Mouse (Mus musculus) intestine, embryonic 14.5 days (tissue): ENCODE results near the gene Chgb. TPM values are rescaled to one million over a fixed set of nuclear protein-coding genes. Genes with fewer than 3 reads are reported as not detected.
A peak's percentile ranks its signal among the peaks of the same experiment; 100 is the strongest.

Experiments
- ATAC-seq: fragments of 200-750 bp; cut with Nextera tagmentation; replicated peaks from 2 replicates; pipeline ENCODE4 v1.8.0; 2017; ENCODE audit warnings: low read depth, moderate number of reproducible peaks, moderate TSS enrichment, moderate library complexity; ENCODE audit not compliant: low FRiP score, low TSS enrichment
- DNase-seq: peaks from one replicate; pipeline ENCODE4 v3.0.0-alpha.2; 2018; ENCODE audit warnings: low spot score
- H3K27ac ChIP-seq: fragments of 300-500 bp; sonication (generic); 2 replicates; pipeline ENCODE4 v1.5.1; 2014; ENCODE audit warnings: low read depth, mild to moderate bottlenecking, control low read depth
- H3K27me3 ChIP-seq: fragments of 300-500 bp; sonication (generic); replicated peaks from 2 replicates; pipeline ENCODE4 v1.6.1; 2014; ENCODE audit warnings: low read length, control low read depth; ENCODE audit not compliant: control insufficient read depth, insufficient read depth
- H3K36me3 ChIP-seq: fragments of 300-500 bp; sonication (generic); 2 replicates; pipeline ENCODE4 v1.6.1; 2014; ENCODE audit warnings: low read length, control low read depth; ENCODE audit not compliant: control insufficient read depth, insufficient read depth
- H3K4me1 ChIP-seq: fragments of 300-500 bp; sonication (generic); replicated peaks from 2 replicates; pipeline ENCODE4 v1.6.1; 2014; ENCODE audit warnings: low read length, control low read depth, mixed read lengths; ENCODE audit not compliant: control insufficient read depth, insufficient read depth
- H3K4me2 ChIP-seq: fragments of 300-500 bp; sonication (generic); 2 replicates; pipeline ENCODE4 v1.6.1; 2014; ENCODE audit warnings: low read length
- H3K4me3 ChIP-seq: fragments of 300-500 bp; sonication (generic); 2 replicates; pipeline ENCODE4 v1.5.1; 2014; ENCODE audit warnings: low read depth, low read length, control low read depth, mixed read lengths
- H3K9ac ChIP-seq: fragments of 300-500 bp; sonication (generic); 2 replicates; pipeline ENCODE4 v1.6.1; 2014; ENCODE audit warnings: mild to moderate bottlenecking, low read length
- H3K9me3 ChIP-seq: fragments of 300-500 bp; sonication (generic); 2 replicates; pipeline ENCODE4 v1.6.1; 2016; ENCODE audit warnings: low read length, control low read depth; ENCODE audit not compliant: control insufficient read depth
- WGBS: fragments of 180-500 bp; shearing (Covaris S2); extraction: QIAGEN DNeasy Blood & Tissue Kit; methylation state at CpG from one replicate; pipeline ENCODE4 v1.1.7; 2014; 5-methylcytosine and 5-hydroxymethylcytosine counted together
- polyA plus RNA-seq: library from polyadenylated mRNA; unstranded; fragments of >200 nt; fragmentation: Nextera tagmentation; extraction: Ambion mirVana; gene quantifications from 2 replicates; pipeline ENCODE4 v1.2.1, GENCODE M21; 2014

Chgb gene
- polyA plus RNA-seq, 1 experiment from 2014 or later, result 15.2 TPM

DNA sequence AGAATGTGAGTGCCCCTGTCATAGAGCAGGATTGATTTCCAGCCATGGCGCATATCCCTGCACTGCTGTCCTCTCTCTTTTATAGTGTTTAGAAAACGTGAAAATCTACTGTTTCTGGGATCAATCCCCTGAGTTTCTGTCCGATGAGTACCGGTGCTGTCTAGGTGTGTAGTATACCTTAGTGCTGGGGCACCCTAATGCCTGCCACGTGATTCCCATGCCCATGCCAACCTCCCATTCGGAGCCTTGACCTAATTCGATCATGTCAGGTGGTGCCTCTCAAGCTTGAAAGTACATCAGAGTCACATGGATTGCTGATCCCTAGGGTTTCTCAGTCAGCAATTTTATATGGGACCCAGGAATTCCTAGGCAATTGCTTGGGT, 13.1 kb downstream of the Chgb start:
- Histone ChIP-seq H3K27me3 (no peaks in the 10 kb centered on the region), H3K4me3 (no peak overlapping the region), H3K27ac (no peak overlapping the region), H3K36me3 (no peaks in the 10 kb centered on the region), H3K9ac (no peak overlapping the region), H3K4me1 (no peaks in the 10 kb centered on the region), H3K9me3 (no peaks in the 10 kb centered on the region), H3K4me2 (no peak overlapping the region)
- no peak for DNase-seq
- no peak for ATAC-seq
- WGBS, result 82% methylated on average over 7 of the region's 7 CpGs

DNA sequence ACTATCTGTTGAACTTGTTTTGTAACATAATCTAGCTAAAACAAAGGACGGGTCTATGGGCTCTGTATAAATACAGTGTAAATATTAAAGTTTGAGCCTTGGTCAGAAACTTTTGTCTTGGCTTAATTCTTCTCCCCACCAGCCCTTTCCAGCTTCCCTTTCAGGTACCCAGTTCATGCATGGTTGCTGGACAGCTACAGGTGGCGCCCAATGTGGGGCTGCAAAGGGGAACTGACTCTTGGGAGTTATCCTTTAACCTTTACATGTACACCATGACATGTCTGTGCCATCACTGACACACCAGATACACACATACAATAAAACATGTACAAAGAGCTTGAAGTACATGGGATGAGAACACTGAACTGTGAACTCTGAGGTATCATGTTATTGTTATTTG, 21.9 kb downstream of the Chgb start:
- DNase-seq (no peak), ATAC-seq (no peak)
- Histone ChIP-seq H3K4me3 (no peak overlapping the region), H3K27ac (no peak overlapping the region), H3K4me1 (no peaks in the 10 kb centered on the region), H3K9me3 (0 out of 2 replicates have a peak, but pooled peaks cover 3% of the 10 kb centered on the region), H3K9ac (no peak overlapping the region), H3K27me3 (no peaks in the 10 kb centered on the region), H3K4me2 (no peak overlapping the region), H3K36me3 (peaks cover 51% of the 10 kb centered on the region)
- WGBS, result 86% methylated on average over 2 of the region's 2 CpGs

DNA sequence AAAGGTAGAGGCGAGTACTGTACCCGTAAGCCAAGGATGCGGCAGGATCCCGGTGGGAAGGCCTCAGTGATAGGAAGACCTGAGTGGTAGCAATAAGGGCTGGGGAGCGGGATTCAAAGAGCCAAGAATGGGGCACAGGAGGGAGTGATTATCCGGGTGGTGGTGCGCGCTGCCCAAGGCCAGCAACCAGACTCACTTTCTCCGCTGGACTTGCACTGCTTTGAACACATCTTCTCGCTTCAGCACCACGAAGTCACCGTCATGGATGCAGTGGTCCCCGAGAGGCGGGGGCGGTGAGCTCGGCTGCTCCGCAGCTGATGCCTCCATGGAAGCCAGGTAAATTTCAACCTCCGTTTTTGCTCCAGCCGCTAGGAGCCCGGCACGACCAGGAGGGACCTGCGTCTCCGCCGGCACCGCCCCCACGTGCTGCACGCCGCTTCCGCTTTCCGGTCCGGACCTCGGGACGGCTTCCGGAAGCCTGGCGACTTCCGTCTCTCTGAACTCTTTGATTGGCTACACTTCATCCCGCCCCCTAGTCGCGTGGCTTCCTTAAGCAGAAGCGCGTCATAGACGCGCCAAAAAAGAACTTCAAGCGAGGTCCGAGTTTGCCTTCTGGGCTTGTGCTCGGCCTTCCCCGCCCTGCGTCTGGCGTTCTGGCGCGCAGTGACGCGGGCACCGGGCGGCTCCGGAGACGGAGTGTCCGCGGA, 34.7 kb downstream of the Chgb start, which contains the start of the genes Trmt6 and Mcm8:
Gene Trmt6 (minus strand): TSS at position 448 of the 707 bp plus-strand sequence.
Gene Mcm8 (plus strand): TSS at position 534 of the 707 bp plus-strand sequence.
- Histone ChIP-seq H3K4me3 (peak within 1 kb of the TSS; percentile 81), H3K4me2 (peak within 1 kb of the TSS; percentile 69), H3K4me1 (peaks cover 13% of the 10 kb centered on the region), H3K27ac (peak within 1 kb of the TSS; percentile 81), H3K9me3 (no peaks in the 10 kb centered on the region), H3K36me3 (peaks cover 25% of the 10 kb centered on the region), H3K9ac (peak within 1 kb of the TSS; percentile 74), H3K27me3 (no peaks in the 10 kb centered on the region)
- 2% methylated on average over 59 of the region's 59 CpGs for whole genome bisulfite sequencing
- ATAC-seq, result peak; percentile 100
- peak; percentile 93 for DNase-seq

DNA sequence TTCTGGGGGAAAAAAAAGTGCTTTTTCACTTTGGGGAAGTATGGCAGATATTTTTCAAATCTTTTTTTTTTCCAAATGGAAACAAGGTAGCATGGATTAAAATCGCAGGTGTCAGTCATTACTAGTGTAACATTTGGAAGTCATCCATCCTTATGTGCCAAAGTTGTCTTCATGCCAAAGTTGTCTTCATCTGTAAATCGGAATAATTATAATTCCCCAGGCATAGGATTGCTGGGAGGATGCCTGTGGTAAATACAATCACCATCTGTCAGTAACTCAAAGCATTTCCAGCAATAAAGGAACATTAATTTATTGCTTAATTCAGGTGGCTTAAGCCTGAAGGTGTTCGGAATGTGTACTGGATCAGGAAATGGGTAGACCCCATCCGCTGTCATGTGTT, 60.0 kb downstream of the Chgb start:
- no peak for ATAC-seq
- H3K27ac ChIP-seq, result no peak overlapping the region
- H3K4me2 ChIP-seq, result no peak overlapping the region
- H3K4me3 ChIP-seq, result no peak overlapping the region
- H3K36me3 ChIP-seq, result peaks cover 25% of the 10 kb centered on the region
- 92% methylated on average over 4 of the region's 4 CpGs for WGBS
- H3K4me1 ChIP-seq, result no peaks in the 10 kb centered on the region
- H3K27me3 ChIP-seq, result no peaks in the 10 kb centered on the region
- no peak for DNase-seq
- H3K9me3 ChIP-seq, result no peaks in the 10 kb centered on the region
- H3K9ac ChIP-seq, result no peak overlapping the region

Other genes with a start within 250 kb of the Chgb start
- 29.2 and 30.7 TPM in 2 replicates for gene Gpcpd1, start 193.5 kb upstream of the Chgb start, polyA plus RNA-seq
- gene Shld1, start 94.3 kb upstream of the Chgb start, polyA plus RNA-seq, result 13.6 and 22.3 TPM in 2 replicates
- gene Trmt6, start 34.8 kb downstream of the Chgb start, polyA plus RNA-seq, result 34.4 and 37.2 TPM in 2 replicates
- gene Mcm8, start 34.9 kb downstream of the Chgb start, polyA plus RNA-seq, result 13.5 and 16.3 TPM in 2 replicates
- 13.9 and 20.3 TPM in 2 replicates for gene Crls1, start 65.4 kb downstream of the Chgb start, polyA plus RNA-seq
- gene Lrrn4, start 99.6 kb downstream of the Chgb start, polyA plus RNA-seq, result 13.1 and 13.2 TPM in 2 replicates
- 54.9 and 57.6 TPM in 2 replicates for gene Fermt1, start 164.6 kb downstream of the Chgb start, polyA plus RNA-seq